Mouse (Mus musculus) heart, embryonic 11.5 days (tissue): ENCODE results near the gene Hmox1. TPM values are rescaled to one million over a fixed set of nuclear protein-coding genes. Genes with fewer than 3 reads are reported as not detected.

Source experiments
- ATAC-seq: fragments of 200-750 bp; cut with Nextera tagmentation; replicated peaks from 2 replicates; pipeline ENCODE4 v1.8.0; 2017; ENCODE audit warnings: moderate library complexity; ENCODE audit not compliant: insufficient number of reproducible peaks, low FRiP score, low TSS enrichment
- H3K27ac ChIP-seq: fragments of 300-500 bp; sonication (generic); 2 replicates; pipeline ENCODE4 v1.5.1; 2014; ENCODE audit warnings: mild to moderate bottlenecking, low read depth, low read length
- H3K27me3 ChIP-seq: fragments of 300-500 bp; sonication (generic); 2 replicates; pipeline ENCODE4 v1.6.1; 2014; ENCODE audit warnings: mild to moderate bottlenecking, low read length, mixed read lengths; ENCODE audit not compliant: control insufficient read depth, insufficient read depth
- H3K36me3 ChIP-seq: fragments of 300-500 bp; sonication (generic); 2 replicates; pipeline ENCODE4 v1.6.1; 2014; ENCODE audit warnings: mild to moderate bottlenecking, low read length, moderate library complexity, mixed read lengths; ENCODE audit not compliant: control insufficient read depth, insufficient read depth
- H3K4me1 ChIP-seq: fragments of 300-500 bp; sonication (generic); 2 replicates; pipeline ENCODE4 v1.6.1; 2014; ENCODE audit warnings: low read length; ENCODE audit not compliant: control insufficient read depth, insufficient read depth
- H3K4me2 ChIP-seq: fragments of 300-500 bp; sonication (generic); 2 replicates; pipeline ENCODE4 v1.6.1; 2014; ENCODE audit warnings: mild to moderate bottlenecking, moderate library complexity
- H3K4me3 ChIP-seq: fragments of 300-500 bp; sonication (generic); 2 replicates; pipeline ENCODE4 v1.5.1; 2014; ENCODE audit warnings: low read depth, low read length
- H3K9ac ChIP-seq: fragments of 300-500 bp; sonication (generic); 2 replicates; pipeline ENCODE4 v1.6.1; 2014; ENCODE audit warnings: mild to moderate bottlenecking, low read depth, low read length, moderate library complexity
- H3K9me3 ChIP-seq: fragments of 300-500 bp; sonication (generic); replicated peaks from 2 replicates; pipeline ENCODE4 v1.6.1; 2016; ENCODE audit warnings: low read length; ENCODE audit not compliant: control insufficient read depth
- WGBS: fragments of 180-500 bp; shearing (Covaris S2); extraction: QIAGEN DNeasy Blood & Tissue Kit; methylation state at CpG from one replicate; pipeline ENCODE4 v1.1.7; 2014; ENCODE audit not compliant: insufficient replicate concordance; 5-methylcytosine and 5-hydroxymethylcytosine counted together
- polyA plus RNA-seq: library from polyadenylated mRNA; unstranded; fragments of >200 nt; fragmentation: Nextera tagmentation; extraction: Ambion mirVana; gene quantifications from 2 replicates; pipeline ENCODE4 v1.2.1, GENCODE M21; 2014

The Hmox1 gene
- polyA plus RNA-seq, 1 experiment from 2014 or later, result 9.5 TPM

DNA sequence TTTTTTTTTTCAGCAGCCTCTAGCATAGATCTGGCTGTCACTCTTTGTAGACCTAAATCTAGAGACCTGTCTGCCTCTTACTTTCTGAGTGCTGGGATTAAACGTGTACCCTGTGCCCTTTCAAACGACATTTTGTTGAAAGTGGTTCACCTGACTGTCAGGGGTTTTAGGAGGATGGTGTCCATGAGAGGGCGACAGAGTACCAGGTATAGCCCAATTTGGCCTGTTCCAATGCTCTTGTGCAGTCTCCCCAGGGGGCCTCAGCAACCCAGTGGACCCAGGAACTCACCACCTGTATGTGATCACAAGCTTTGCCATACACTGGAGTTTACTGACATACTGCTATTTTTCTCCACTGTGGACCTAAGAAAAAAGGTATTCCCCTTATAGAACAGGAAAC lies 39.1 kb downstream of the Hmox1 start:
- H3K4me2 ChIP-seq, result no peak overlapping the region
- H3K36me3 ChIP-seq, result peaks cover 13% of the 10 kb centered on the region
- H3K9me3 ChIP-seq, result no peaks in the 10 kb centered on the region
- no peak overlapping the region for H3K4me3 ChIP-seq
- H3K4me1 ChIP-seq, result peaks cover 19% of the 10 kb centered on the region; the same call in 1 of the 2 replicates
- WGBS, result 21% methylated on average over 3 of the region's 3 CpGs
- ATAC-seq, result no peak
- H3K27ac ChIP-seq, result no peak overlapping the region
- H3K9ac ChIP-seq, result no peak overlapping the region
- H3K27me3 ChIP-seq, result no peaks in the 10 kb centered on the region

- 83% methylated on average over 2 of the region's 2 CpGs for WGBS
- ATAC-seq, result no peak
These were observed 40.0 kb downstream of the Hmox1 start for GRCm38 (mm10) chr8:75133399-75133798.

DNA sequence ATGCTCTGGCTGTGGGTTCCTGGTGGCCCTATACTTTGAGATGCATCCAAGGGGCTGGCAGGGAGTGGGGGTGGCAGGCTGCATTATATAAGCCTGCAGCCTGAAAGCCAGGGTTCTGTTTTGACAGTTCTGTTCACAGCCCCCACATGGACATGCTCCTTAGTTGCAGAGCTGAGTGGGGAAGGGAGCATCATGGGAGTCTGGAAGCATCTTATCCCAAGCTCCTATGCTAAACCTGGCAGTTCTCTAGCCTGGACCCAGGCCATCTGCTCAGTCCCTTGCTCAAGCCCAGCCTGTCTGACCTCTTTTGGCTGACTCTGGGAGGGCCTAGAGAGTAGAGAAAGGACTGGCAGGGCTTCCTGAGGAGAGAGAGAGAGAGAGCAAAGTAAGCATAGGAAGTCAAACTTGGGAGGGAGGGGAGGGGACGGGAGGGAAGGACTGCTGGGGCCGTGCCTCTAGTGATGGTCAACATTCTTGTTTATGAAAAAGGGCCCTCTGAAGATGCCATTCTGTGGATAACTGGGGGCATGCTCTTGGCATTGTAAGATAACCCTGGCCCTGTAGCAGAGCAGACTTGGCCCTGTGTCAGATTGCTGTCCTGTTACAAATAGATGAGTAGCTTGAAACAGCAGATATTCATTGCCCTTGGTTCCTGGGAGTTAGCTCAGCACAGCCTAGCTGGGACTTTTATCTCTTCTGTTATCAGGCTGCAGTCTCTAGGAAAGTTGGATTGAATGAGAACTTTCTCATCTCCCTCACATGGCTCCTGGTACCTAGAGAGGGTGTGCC lies 41.4 kb downstream of the Hmox1 start:
- Histone ChIP-seq H3K4me1 (peaks cover 19% of the 10 kb centered on the region; the same call in 1 of the 2 replicates), H3K4me2 (no peak overlapping the region), H3K36me3 (no peaks in the 10 kb centered on the region), H3K9ac (no peak overlapping the region), H3K27me3 (no peaks in the 10 kb centered on the region), H3K9me3 (no peaks in the 10 kb centered on the region), H3K27ac (no peak overlapping the region), H3K4me3 (no peak overlapping the region)
- no peak; the same call in 1 of the 2 replicates for ATAC-seq
- 45% methylated on average over 2 of the region's 2 CpGs for WGBS

More at GRCm38 (mm10) chr8:75133399-75133798, 40.0 kb downstream of the Hmox1 start:
- H3K4me2 ChIP-seq, result no peak overlapping the region
- no peaks in the 10 kb centered on the region for H3K9me3 ChIP-seq
- no peak overlapping the region for H3K27ac ChIP-seq
- no peaks in the 10 kb centered on the region for H3K27me3 ChIP-seq
- no peak overlapping the region for H3K4me3 ChIP-seq
- H3K36me3 ChIP-seq, result peaks cover 8% of the 10 kb centered on the region
- no peak overlapping the region for H3K9ac ChIP-seq
- H3K4me1 ChIP-seq, result peaks cover 19% of the 10 kb centered on the region; the same call in 1 of the 2 replicates

DNA sequence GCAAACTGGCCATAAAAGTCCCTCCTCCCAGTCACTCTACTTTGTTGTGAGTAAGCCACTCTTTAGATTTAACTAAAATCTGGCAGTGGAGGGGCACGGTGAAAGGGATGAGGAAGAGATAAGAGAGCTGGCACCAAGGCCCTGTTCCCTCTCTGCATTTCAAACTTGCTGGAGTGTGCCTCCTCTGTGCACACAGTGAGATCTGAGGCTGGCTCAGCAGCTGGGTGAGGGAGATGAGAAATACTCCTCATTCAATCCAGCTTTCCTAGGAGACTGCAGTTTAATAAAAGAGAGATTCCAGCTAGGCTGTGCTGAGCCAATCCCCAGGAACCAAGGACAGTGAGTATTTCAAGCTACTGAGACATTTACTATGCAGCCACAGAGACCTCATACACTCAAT lies 42.3 kb downstream of the Hmox1 start:
- Histone ChIP-seq H3K9ac (no peak overlapping the region), H3K4me2 (no peak overlapping the region), H3K4me1 (peaks cover 19% of the 10 kb centered on the region; the same call in 1 of the 2 replicates), H3K27me3 (no peaks in the 10 kb centered on the region), H3K9me3 (no peaks in the 10 kb centered on the region), H3K27ac (no peak overlapping the region), H3K36me3 (no peaks in the 10 kb centered on the region), H3K4me3 (no peak overlapping the region)
- ATAC-seq, result no peak
- WGBS, result 30% methylated on average over 1 of the region's 1 CpGs

- no peak for ATAC-seq
- 34% methylated on average over 2 of the region's 2 CpGs for WGBS
These were observed 42.8 kb downstream of the Hmox1 start for GRCm38 (mm10) chr8:75136256-75136655.

DNA sequence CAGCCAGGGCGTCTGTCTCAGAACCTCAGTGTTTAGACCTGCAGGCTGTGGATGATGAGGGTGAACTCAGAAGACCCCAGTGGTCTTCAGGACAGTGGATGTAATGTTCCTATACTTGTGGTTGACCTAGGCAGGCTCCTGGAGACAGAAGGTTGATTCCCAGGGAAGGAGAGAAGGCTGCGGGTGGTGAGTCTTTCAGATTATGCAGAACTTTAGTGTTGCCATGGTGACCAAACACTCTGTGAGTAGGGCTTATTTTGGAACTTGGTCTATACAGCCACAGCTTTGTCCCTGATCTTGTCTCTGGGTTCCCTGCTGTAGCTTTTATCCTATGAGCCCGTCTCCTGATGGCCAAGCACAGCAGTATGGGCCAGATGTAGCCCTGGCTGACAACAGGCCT lies 44.1 kb downstream of the Hmox1 start:
- Histone ChIP-seq H3K27me3 (no peaks in the 10 kb centered on the region), H3K27ac (no peak overlapping the region), H3K4me1 (peaks cover 19% of the 10 kb centered on the region; the same call in 1 of the 2 replicates), H3K36me3 (no peaks in the 10 kb centered on the region), H3K4me2 (no peak overlapping the region), H3K9me3 (no peaks in the 10 kb centered on the region), H3K9ac (no peak overlapping the region), H3K4me3 (no peak overlapping the region)
- 65% methylated on average over 3 of the region's 3 CpGs for WGBS
- ATAC-seq, result no peak

More at GRCm38 (mm10) chr8:75136256-75136655, 42.8 kb downstream of the Hmox1 start:
- no peaks in the 10 kb centered on the region for H3K27me3 ChIP-seq
- H3K4me3 ChIP-seq, result no peak overlapping the region
- H3K4me1 ChIP-seq, result peaks cover 19% of the 10 kb centered on the region; the same call in 1 of the 2 replicates
- H3K4me2 ChIP-seq, result no peak overlapping the region
- H3K9me3 ChIP-seq, result no peaks in the 10 kb centered on the region
- H3K9ac ChIP-seq, result no peak overlapping the region
- H3K36me3 ChIP-seq, result no peaks in the 10 kb centered on the region
- no peak overlapping the region for H3K27ac ChIP-seq

Other genes with a start within 250 kb of the Hmox1 start
- gene Isx, start 220.4 kb upstream of the Hmox1 start, polyA plus RNA-seq, result not detected in 2 replicates
- gene Hmgxb4, start 100.3 kb upstream of the Hmox1 start, polyA plus RNA-seq, result 21.3 and 31.7 TPM in 2 replicates
- gene Tom1, start 59.9 kb upstream of the Hmox1 start, polyA plus RNA-seq, result 35.8 and 40.6 TPM in 2 replicates
- 104 and 110 TPM in 2 replicates for gene Mcm5, start 15.9 kb downstream of the Hmox1 start, polyA plus RNA-seq
- gene Rasd2, start 120.3 kb downstream of the Hmox1 start, polyA plus RNA-seq, result 0.10 and 0.16 TPM in 2 replicates